Mouse (Mus musculus): ENCODE data around the gene Sh3bp2. TPM values are rescaled to one million over a fixed set of nuclear protein-coding genes. Genes with fewer than 3 reads are reported as not detected.

Sh3bp2 gene
- polyA plus RNA-seq, 1 experiment from 2014 or later = 16.7 TPM

DNA sequence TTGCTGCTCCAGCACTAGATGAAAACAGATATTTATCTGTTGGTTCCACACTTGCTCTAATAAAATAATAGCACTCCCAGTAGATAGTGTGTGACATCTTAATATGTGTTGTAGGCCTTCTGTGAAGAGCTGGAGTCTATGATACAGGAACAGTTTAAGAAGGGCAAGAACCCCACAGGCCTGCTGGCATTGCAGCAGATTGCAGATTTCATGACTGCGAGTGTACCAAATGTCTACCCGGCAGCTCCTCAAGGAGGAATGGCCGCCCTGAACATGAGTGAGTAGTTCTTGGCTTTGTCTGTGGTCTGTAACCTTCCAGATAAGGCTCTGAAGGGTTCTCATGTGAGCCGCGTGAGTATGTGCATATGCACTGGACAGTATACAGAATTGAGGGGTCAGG, 78.9 kb downstream of the Sh3bp2 start:
- H3K9me3 ChIP-seq = no peaks in the 10 kb centered on the region
- ATAC-seq (ENCODE audit: low read depth) = no peak
- no peak overlapping the region for H3K9ac ChIP-seq
- H3K27ac ChIP-seq (replicated peaks) = no peak overlapping the region
- H3K27me3 ChIP-seq = no peaks in the 10 kb centered on the region
- WGBS = 97% methylated on average over 5 of the region's 5 CpGs
- no peaks in the 10 kb centered on the region for H3K4me1 ChIP-seq (replicated peaks)
- H3K36me3 ChIP-seq = peaks cover 69% of the 10 kb centered on the region
- H3K4me3 ChIP-seq = no peak overlapping the region
- no peak overlapping the region for H3K4me2 ChIP-seq

- no peak overlapping the region for H3K4me3 ChIP-seq
- no peak overlapping the region for H3K4me2 ChIP-seq
- WGBS = 91% methylated on average over 8 of the region's 8 CpGs
- ATAC-seq (ENCODE audit: low read depth) = no peak
- no peak overlapping the region for H3K27ac ChIP-seq (replicated peaks)
- peaks cover 73% of the 10 kb centered on the region for H3K36me3 ChIP-seq
- no peak overlapping the region for H3K9ac ChIP-seq
- H3K9me3 ChIP-seq = no peaks in the 10 kb centered on the region
- H3K4me1 ChIP-seq (replicated peaks) = no peaks in the 10 kb centered on the region
- no peaks in the 10 kb centered on the region for H3K27me3 ChIP-seq
These were observed 81.7 kb downstream of the Sh3bp2 start for GRCm38 (mm10) chr5:34607100-34607880.

DNA sequence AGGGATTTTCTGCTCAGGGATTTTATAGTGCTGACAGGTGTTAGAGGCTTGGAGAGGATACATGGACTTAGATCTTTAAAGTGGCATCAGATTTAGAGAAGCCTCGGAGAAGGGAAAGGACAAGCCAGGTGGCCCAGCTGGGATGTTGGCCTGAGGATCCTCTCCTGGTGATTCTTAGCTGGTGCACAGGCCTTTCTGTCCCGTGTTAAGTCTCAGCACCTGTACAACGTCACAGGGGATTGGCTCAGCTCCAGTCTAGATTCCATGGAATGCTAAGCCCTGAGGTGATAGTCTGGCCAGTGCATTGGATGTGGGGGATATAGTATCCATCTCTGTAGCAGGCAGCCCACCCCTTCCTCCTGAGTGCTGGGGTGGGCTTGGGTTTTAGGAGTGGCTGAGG, 82.6 kb downstream of the Sh3bp2 start:
- H3K4me3 ChIP-seq = no peak overlapping the region
- no peak for ATAC-seq (ENCODE audit: low read depth)
- no peaks in the 10 kb centered on the region for H3K9me3 ChIP-seq
- no peak overlapping the region for H3K4me2 ChIP-seq
- no peaks in the 10 kb centered on the region for H3K4me1 ChIP-seq (replicated peaks)
- 80% methylated on average over 3 of the region's 3 CpGs for WGBS
- H3K36me3 ChIP-seq = peaks cover 72% of the 10 kb centered on the region
- H3K27me3 ChIP-seq = no peaks in the 10 kb centered on the region
- H3K27ac ChIP-seq (replicated peaks) = no peak overlapping the region
- no peak overlapping the region for H3K9ac ChIP-seq

DNA sequence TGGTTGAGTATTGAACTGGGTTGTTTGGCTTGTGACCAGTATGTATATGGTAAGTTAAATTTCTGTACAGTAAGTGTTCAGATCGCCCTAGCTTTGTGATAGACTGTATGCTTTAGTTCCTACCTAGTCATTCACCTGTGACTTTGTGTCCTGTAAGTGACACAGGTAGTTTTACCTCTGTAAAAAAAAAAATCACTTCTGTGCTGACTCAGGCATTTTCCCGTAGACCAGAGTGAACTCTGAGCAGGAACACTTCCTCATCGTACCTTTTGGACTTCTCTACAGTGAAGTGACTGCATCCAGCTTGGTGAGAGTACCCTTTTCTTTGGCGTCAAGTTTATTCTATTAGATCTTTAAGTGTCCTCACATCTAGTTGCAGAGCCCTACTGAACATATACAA, 84.3 kb downstream of the Sh3bp2 start:
- H3K9me3 ChIP-seq = no peaks in the 10 kb centered on the region
- no peak overlapping the region for H3K4me3 ChIP-seq
- no peak overlapping the region for H3K4me2 ChIP-seq
- H3K27ac ChIP-seq (replicated peaks) = no peak overlapping the region
- H3K4me1 ChIP-seq (replicated peaks) = no peaks in the 10 kb centered on the region
- WGBS = 91% methylated on average over 4 of the region's 4 CpGs
- H3K36me3 ChIP-seq = peaks cover 83% of the 10 kb centered on the region
- H3K27me3 ChIP-seq = no peaks in the 10 kb centered on the region
- ATAC-seq (ENCODE audit: low read depth) = no peak
- no peak overlapping the region for H3K9ac ChIP-seq

Small RNA genes lying within 50 kb of the gene (microRNA-seq; reads per million reads assigned to microRNA genes)
- gene Mir7036b = 0.44 reads per million

Other genes with a start within 250 kb of the Sh3bp2 start
- 5.6 and 6.9 TPM in 2 replicates for gene Zfyve28, start 237.4 kb upstream of the Sh3bp2 start, polyA plus RNA-seq (2015; fragmentation: Nextera tagmentation; extraction: Ambion mirVana)
- not detected in 2 replicates for gene Cfap99, start 237.2 kb upstream of the Sh3bp2 start, polyA plus RNA-seq (2015; fragmentation: Nextera tagmentation; extraction: Ambion mirVana)
- gene Rnf4, start 189.5 kb upstream of the Sh3bp2 start, polyA plus RNA-seq (2015; fragmentation: Nextera tagmentation; extraction: Ambion mirVana) = 134 and 135 TPM in 2 replicates
- 14.3 and 15.2 TPM in 2 replicates for gene Fam193a, start 155.9 kb upstream of the Sh3bp2 start, polyA plus RNA-seq (2015; fragmentation: Nextera tagmentation; extraction: Ambion mirVana)
- gene Tnip2, start 11.8 kb upstream of the Sh3bp2 start, polyA plus RNA-seq (2015; fragmentation: Nextera tagmentation; extraction: Ambion mirVana) = 8.1 and 11.3 TPM in 2 replicates
- gene Add1, start 47.8 kb downstream of the Sh3bp2 start, polyA plus RNA-seq (2015; fragmentation: Nextera tagmentation; extraction: Ambion mirVana) = 208 and 221 TPM in 2 replicates
- gene Mfsd10, start 111.4 kb downstream of the Sh3bp2 start, polyA plus RNA-seq (2015; fragmentation: Nextera tagmentation; extraction: Ambion mirVana) = 77.5 and 77.8 TPM in 2 replicates
- 21.7 and 22.8 TPM in 2 replicates for gene Nop14, start 134.3 kb downstream of the Sh3bp2 start, polyA plus RNA-seq (2015; fragmentation: Nextera tagmentation; extraction: Ambion mirVana)
- 1.6 and 2.5 TPM in 2 replicates for gene Grk4, start 134.5 kb downstream of the Sh3bp2 start, polyA plus RNA-seq (2015; fragmentation: Nextera tagmentation; extraction: Ambion mirVana)
- 12.8 and 13.9 TPM in 2 replicates for gene Htt, start 235.9 kb downstream of the Sh3bp2 start, polyA plus RNA-seq (2015; fragmentation: Nextera tagmentation; extraction: Ambion mirVana)